Mouse (Mus musculus) fibroblast of lung, adult 2 months (primary cell): ENCODE measurements around the gene Man2b1.
"Not testable (repeated sequence)": the region's sequence is repeated elsewhere in the genome, so short reads cannot be mapped to it uniquely, and the experiment has no call there.

Experiments used
- DNase-seq: peaks from one replicate; pipeline ENCODE4 v3.0.0-alpha.2; 2011; ENCODE audit warnings: low read depth

Man2b1 gene

GRCm38 (mm10) chr8:85122995-85123394, 39.9 kb downstream of the Man2b1 start, which contains the start of gene Zfp791:
Gene Zfp791 (minus strand): TSS chr8:85123095.
- DNase-seq, result no peak

GRCm38 (mm10) chr8:85123691-85124090, 40.6 kb downstream of the Man2b1 start:
- no peak for DNase-seq

DNA sequence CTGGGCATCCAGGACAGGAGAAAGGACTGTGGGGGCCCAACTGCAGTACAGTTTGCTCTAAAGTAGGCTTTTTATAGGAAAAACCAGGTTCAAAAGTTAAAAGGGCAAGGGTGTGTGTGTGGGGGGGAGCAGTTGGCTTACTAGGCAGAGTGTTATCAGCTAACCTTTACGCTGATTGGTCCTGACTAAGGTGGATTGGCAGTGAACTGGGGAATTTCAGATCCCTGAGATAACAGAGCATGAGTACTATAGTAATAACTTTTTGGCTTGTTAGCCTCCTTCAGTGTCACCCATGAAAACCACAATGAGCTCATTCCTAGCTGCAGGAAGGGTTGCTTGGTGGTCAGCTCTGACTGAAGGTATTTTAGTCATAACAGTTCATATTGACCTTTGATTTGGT, 49.3 kb downstream of the Man2b1 start:
- DNase-seq, result no peak

- not testable (repeated sequence) for DNase-seq
These were observed 52.6 kb downstream of the Man2b1 start for GRCm38 (mm10) chr8:85135690-85136089.

DNA sequence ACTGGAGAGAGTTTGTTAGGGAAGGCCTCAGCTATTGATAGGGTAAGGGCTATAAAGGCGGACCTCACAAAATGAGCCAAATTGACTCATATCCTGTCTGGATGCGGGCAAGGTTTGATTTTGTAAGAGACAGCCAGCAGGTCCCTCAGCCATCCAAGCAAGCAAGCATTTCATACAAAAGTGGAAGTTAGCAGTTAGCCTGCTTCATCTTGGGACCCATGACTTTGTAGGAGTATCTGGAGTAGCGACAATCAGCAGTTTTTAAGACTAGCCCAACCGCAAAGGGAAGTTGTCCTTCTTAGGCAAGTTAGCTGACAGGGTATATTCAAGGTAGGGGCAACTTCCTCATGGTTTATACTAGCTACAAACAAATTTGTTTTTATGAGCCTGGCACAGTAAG, 59.4 kb downstream of the Man2b1 start:
- DNase-seq, result no peak
